Mouse (Mus musculus) retina, adult 2 months (tissue): ENCODE results near the gene Mllt6.
"Not testable (repeated sequence)": the region's sequence is repeated elsewhere in the genome, so short reads cannot be mapped to it uniquely, and the experiment has no call there.

Experiments used
- DNase-seq: peaks from one replicate; pipeline ENCODE4 v3.0.0-alpha.2; 2012; ENCODE audit warnings: low read depth, low spot score

Gene Mllt6

DNA sequence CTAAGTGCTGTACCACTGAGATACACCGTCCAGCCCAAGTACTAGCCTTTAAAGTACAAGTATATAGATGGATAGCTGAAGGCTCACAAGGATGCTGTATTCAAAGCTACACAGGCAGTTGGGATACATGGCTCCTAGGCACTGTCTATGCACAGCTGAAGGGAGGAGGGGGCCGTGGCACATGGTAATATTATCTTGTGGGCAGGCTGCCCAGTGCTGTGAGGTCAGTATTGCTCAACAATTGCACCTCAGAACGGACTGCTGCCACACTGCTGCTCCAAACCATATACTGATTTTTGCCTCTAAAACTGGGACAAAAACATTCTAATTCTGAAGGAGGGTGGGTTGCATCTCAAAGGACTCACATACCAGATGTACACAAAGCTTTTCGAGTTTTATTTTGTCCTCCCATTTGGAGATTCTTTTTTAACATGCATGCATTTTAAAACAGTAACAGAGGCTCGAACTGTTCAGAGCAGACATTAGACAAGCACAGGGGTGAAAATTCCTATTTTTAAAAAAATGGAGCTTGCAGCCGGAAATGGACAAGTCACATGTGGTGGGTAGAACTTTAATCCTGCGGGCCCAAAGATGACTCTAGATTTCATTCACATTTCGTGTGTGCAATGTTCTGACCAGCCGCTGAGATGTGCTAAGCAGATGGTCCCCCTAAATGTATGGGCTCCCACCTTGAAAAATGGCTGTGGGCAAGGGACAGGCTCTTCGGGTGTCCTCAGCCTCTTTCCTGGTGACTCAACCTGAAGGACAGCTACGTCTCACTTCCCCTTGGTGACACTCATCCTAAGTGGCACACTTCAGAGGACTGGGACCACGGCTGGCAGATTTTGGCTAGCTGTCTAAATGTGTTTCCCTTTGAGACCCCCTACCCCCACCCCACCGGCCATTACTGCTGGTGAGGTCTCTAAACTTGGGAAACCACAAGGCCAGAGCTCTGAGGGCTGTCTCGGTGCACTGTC, 51.9 kb downstream of the Mllt6 start:
- no peak for DNase-seq

DNA sequence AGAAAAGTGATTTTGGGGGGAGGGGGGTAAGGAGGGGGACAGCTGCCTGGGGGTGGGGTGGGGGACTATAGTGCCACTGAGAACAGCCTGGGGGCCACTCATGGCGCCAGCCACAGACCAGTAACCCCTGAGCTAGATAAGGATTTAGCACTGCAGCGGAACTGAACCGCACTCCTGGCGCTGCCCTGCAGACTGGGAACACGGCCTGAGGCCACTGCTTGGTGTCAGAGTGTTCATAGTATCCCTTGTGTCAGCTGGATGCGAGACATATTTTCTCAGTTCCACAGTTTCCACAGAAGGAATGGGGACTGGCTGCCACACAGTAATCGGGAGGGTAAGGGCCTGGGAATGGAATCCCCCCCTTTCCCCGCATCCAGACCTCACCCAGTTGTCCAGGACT, 52.8 kb downstream of the Mllt6 start:
- DNase-seq, result no peak

DNA sequence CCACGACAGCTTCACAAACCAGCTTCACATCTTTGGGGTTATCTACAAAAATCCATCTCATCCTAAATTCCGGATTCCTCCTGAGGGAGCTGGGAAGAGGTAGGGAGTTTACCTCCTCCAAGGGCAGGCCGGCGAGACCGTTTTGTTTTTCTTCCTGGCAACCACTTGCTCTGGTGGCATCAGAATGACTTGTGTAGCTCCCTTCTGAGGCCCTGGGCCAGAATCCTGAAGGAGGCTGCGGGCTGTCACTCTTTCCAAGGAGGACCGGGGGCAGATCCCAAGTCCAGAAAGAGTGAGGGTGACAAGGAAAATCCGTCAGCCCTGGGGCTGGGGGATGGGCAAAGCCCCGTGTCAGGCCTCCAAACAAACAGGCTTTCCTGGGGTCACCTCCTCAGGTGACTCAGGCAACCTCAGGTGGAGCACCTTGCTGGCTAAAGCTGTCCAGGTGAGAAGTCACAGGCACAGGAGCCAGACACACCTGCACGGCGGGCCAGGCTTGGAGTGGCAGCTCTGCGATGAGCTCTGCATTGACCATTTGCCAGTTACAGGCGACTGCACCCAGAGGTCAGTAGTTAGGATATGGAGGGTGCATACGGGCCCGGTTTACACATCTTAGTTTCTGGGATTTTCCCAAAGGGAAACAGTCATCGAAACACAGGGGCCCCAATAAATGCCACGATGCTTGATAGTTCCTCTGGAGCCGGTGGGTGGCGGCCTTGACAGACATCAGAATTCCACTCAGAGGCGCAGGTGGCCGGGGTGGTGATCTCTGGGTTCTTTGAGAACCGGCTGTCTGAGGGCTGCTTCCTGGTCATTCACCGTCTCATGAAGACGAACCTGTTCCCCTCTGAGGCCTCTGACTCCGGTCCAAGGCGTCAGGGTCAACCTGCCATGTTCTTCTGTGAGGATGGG, 54.4 kb downstream of the Mllt6 start:
- DNase-seq, result no peak

DNA sequence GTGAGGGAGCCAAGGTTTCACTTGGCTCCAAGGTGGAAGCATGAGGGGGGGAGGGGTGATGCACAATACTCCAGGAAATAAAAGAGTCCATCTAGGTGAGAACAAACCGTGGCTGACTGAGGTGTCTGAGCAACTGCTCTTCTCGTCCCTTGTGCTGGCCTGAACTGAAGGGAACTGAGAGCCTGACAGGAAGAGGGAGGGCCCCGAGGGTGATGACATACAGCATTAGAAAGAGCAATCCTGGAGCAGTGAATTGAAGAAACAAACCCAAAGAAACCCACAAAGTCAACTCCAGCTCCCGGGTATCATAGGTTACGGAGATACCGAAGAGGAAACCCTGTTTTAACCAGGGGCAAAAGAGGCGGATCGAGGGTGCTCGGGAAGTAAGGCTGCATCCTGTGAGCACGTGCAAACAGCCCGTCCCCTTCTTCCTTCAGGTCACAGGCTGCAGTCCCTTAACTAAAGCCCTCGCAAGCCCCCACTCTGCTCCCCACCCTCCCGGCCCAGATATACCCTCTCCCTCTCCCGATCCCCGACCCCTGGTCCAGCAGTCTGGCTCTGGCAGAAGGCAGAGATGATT, 55.2 kb downstream of the Mllt6 start:
- no peak for DNase-seq

GRCm38 (mm10) chr11:97719041-97719440, 55.8 kb downstream of the Mllt6 start:
- DNase-seq, result no peak

DNA sequence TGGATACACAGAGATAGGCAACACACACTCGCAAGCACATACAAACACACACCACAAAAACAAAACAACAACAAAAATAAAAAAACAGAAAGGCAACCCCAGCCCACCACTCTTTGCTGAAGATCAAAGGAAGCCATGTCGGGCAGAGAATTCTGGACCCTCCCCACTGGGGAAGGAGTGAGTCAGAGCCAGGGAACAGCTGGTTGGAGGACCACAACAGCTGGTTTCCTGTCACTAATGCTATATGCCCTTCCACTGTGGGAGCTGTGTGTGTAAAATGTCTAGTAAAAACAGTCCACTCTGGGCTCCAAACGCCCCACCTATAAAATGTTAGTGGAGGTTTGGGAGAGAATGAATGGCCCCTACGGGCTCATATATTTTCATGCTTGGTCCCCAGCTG, 58.1 kb downstream of the Mllt6 start:
- no peak for DNase-seq

DNA sequence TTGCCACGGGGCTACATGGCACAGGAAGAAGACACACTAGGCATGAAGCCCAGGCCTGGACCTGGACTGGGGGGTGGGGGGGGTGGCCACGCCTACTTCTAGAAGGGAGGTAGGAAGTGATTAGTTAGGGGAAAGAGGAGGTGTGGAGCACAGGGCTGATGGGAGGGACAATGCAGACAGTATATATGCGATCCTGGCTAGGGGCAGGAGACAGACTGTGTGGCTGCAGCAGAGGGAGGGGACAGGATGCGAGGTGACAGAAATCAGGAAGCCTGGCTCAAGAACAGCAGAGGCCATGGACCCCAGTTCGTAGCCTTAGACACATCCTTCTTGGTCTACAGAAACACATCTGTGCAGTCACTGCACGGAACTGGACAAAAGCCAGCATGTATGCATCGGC, 60.5 kb downstream of the Mllt6 start:
- no peak for DNase-seq

DNA sequence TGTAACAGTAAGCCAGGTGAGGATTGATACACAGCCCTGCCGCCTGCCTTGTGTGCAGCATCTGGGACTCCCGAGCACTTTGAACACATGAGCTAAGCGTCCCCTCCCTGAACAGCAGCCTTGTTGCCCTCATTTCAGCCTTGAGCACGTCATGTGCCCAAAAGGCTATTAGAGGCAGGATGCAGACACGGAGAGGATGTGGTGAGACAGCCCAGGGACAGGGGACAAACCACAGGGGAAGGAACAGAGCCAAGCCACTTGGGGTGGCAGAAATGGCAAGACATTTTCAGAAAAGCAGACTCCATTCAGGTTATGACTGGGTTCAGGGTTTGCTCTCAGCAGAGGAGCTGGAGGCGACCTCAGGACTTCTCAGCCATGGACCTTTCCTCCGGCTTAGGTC, 65.1 kb downstream of the Mllt6 start:
- DNase-seq, result no peak

DNA sequence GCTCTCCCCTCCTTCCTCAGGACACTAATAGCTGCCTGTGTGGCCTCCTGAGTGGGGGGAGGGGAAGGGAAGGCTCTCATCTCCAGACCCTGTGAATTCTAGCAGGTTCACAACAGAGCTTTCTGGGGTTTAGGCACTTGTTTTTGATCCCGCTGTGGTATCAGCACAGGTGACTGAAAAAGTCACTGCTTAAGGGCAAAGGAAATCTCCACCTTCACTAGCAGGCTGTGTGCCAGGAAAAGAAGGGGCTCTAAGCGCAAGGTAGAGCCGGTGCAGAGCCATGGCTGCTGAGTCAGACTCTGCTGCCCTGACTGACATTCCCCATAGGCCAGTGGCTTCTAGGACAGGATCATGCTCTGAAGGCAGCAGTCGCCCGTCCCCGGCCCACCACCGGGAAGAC, 65.5 kb downstream of the Mllt6 start:
- DNase-seq, result no peak

- no peak for DNase-seq
Observed at GRCm38 (mm10) chr11:97733689-97734088, 70.5 kb downstream of the Mllt6 start.

DNA sequence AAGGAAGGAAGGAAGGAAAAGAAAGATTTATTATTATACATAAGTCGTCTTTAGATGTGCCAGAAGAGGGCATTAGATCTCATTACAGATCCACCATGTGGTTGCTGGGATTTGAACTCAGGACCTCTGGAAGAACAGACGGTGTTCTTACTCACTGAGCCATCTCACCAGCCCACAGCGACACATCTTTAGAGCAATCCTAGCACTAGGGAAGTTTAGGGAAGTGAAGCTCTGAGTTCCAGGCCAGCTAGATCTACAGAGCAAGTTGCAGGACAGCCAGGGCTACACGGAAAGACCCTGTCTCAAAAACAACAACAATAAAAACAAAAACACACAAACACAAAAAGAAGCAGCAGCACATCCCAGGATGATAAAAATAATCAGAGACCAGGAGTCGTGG, 71.6 kb downstream of the Mllt6 start:
- not testable (repeated sequence) for DNase-seq
